Mouse (Mus musculus): ENCODE measurements at regions not wholly inside any gene's neighbourhood (a gene's known extent, or its start where the extent isn't known, plus 50 kb on each side); places are given as distances from the start of the nearest gene placed in this dataset.

DNA sequence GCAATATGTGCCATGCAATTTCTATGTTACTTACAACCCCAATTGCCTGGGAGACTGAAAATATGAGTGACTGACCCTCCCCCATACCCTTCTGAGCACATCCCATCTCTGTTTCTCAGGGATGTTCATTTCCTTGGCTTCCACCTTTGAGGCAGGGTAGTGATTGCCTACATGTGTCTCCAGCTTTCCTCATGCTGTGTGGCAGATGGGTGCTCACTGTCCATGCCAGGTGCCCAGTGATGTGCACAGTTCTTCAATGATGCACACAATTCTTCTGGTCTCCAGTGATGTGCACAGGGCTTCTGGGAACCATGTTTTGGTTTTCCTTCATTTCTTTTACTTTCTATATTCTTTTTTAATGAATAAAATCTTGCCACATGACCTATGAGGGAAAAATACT lies 821.4 kb upstream of the 2610301B20Rik start:
- Histone ChIP-seq H3K27ac (ENCODE audit: low read depth, low read length) (no peak overlapping the region), H3K4me2 (ENCODE audit: low read depth) (no peak overlapping the region), H3K4me1 (ENCODE audit: insufficient read depth) (no peaks in the 10 kb centered on the region), H3K27me3 (ENCODE audit: insufficient read depth, low read length) (no peaks in the 10 kb centered on the region), H3K36me3 (ENCODE audit: insufficient read depth) (no peaks in the 10 kb centered on the region), H3K4me3 (ENCODE audit: low read depth, low read length) (no peak overlapping the region), H3K9ac (no peak overlapping the region), H3K9me3 (ENCODE audit: low read length) (no peaks in the 10 kb centered on the region)
- no peak for ATAC-seq
- no peak for TF ChIP-seq CTCF (IDR thresholded peaks at IDR 0.05; ENCODE audit: low read depth)
- no peak for DNase-seq

DNA sequence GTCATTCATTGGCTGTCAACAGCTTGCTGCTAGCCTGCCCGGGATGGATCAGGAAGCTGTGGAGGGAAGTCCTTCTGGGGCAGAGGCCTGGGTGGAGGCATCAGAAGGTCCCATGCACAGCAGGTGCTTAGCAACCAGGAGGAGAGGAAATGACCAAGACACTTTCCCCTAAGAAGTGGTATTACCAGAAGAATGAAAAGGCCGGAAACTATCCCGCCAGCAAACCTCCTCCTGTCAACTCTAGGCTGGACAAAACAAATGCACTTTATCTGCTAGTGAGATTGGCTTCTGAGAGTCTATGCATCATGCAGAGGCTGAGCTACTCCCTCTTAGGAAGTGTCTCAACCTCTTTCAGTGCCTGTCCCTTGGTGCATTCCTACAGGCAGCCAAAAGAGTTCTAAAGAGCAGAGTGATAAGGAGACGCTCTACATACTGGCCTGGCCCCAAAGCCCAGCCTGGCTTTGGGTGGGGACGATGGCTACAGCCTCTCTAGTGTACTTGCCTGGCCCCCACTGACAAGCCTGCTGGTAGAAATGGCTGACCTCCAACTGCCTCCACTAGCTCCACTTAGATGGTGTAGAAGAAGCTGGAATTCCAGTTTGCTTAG lies 801.7 kb upstream of the 2610301B20Rik start:
- Histone ChIP-seq H3K4me2 (ENCODE audit: low read depth) (no peak overlapping the region), H3K4me3 (ENCODE audit: low read depth, low read length) (no peak overlapping the region), H3K36me3 (ENCODE audit: insufficient read depth) (no peaks in the 10 kb centered on the region), H3K27ac (ENCODE audit: low read depth, low read length) (no peak overlapping the region), H3K9ac (no peak overlapping the region), H3K4me1 (ENCODE audit: insufficient read depth) (no peaks in the 10 kb centered on the region), H3K27me3 (ENCODE audit: insufficient read depth, low read length) (no peaks in the 10 kb centered on the region), H3K9me3 (ENCODE audit: low read length) (no peaks in the 10 kb centered on the region)
- no peak for TF ChIP-seq CTCF (IDR thresholded peaks at IDR 0.05; ENCODE audit: low read depth)
- DNase-seq (no peak), ATAC-seq (no peak)
- 82% methylated on average over 5 of the region's 5 CpGs for WGBS

DNA sequence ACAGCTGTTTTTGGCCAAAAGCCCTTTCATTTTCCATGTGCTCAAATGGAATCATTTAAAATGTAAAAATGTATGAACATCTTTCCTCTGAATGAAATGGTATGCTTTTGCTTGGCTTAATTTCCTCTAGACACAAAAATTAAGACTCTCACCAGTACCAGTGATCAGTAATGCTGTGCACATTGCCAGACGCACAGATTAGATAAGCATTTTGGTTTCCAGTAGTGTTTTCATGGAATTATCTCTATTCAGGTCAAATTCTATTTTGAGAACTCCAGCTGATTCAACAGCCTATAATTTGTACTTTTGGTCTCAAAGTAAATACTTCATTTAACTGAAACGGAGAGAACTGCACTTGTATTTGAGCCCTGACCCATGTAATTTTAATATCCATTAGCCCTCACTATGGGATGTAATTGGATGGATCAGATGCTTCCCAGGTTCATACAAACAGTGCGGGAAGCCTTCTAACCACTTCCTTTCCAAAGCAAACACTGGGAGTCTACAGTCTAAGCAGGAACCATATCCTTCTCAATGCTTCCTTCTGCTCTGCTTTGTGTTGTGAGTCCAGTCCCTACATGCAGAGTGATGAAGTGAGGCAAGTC lies 794.6 kb upstream of the 2610301B20Rik start:
- DNase-seq (peak; percentile 18), ATAC-seq (peak; percentile 60)
- no peak overlapping the region for H3K4me2 ChIP-seq (ENCODE audit: low read depth)
- H3K27ac ChIP-seq (ENCODE audit: low read depth, low read length) = no peak overlapping the region
- no peaks in the 10 kb centered on the region for H3K9me3 ChIP-seq (ENCODE audit: low read length)
- no peaks in the 10 kb centered on the region for H3K4me1 ChIP-seq (ENCODE audit: insufficient read depth)
- no peaks in the 10 kb centered on the region for H3K27me3 ChIP-seq (ENCODE audit: insufficient read depth, low read length)
- WGBS = 47% methylated on average over 3 of the region's 3 CpGs
- no peaks in the 10 kb centered on the region for H3K36me3 ChIP-seq (ENCODE audit: insufficient read depth)
- no peak overlapping the region for H3K9ac ChIP-seq
- no peak for TF ChIP-seq CTCF (IDR thresholded peaks at IDR 0.05; ENCODE audit: low read depth)
- no peak overlapping the region for H3K4me3 ChIP-seq (ENCODE audit: low read depth, low read length)

DNA sequence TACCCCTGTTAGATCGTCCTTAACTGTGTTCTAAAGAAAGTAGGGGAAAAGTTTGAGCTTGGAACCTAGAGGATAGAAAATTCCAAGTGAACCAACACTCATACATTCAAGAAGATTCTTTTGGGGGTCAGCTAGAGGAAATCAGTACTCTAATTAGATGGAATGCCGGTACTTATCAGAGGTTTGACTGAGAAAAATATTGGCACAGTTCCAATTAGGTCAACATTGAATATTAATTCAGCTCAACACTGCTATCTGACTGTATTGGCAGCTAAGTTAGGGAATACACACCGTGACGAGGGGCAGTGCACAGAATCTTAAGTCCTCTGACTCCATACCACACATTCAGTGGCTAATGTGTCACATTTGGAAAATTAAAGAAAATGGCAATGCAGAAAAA lies 759.5 kb upstream of the 2610301B20Rik start:
- ATAC-seq (no peak), DNase-seq (no peak)
- H3K4me3 ChIP-seq (ENCODE audit: low read depth, low read length) = no peak overlapping the region
- 40% methylated on average over 4 of the region's 4 CpGs for WGBS
- no peak overlapping the region for H3K9ac ChIP-seq
- TF ChIP-seq CTCF (IDR thresholded peaks at IDR 0.05; ENCODE audit: low read depth) = no peak
- no peaks in the 10 kb centered on the region for H3K4me1 ChIP-seq (ENCODE audit: insufficient read depth)
- H3K9me3 ChIP-seq (ENCODE audit: low read length) = no peaks in the 10 kb centered on the region
- no peaks in the 10 kb centered on the region for H3K27me3 ChIP-seq (ENCODE audit: insufficient read depth, low read length)
- no peaks in the 10 kb centered on the region for H3K36me3 ChIP-seq (ENCODE audit: insufficient read depth)
- H3K4me2 ChIP-seq (ENCODE audit: low read depth) = no peak overlapping the region
- no peak overlapping the region for H3K27ac ChIP-seq (ENCODE audit: low read depth, low read length)

DNA sequence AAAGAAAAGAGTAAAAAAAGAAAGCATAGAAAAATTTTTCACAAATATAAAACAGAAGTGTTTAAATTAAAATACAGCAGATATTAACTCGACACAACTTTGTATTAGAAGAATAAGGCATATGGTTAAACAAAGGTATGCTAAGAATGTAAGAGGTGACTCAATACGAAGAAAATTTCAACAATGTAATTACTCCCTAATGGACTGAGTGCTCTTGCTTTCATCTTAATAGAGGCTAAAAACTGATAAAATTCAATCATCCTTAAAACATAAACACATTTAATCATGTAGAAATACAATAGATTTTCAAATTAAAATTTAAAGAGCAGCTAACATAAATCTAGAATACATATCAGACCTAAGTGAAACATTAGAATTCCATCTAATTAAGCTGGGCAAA lies 756.3 kb upstream of the 2610301B20Rik start:
- Histone ChIP-seq H3K4me3 (ENCODE audit: low read depth, low read length) (no peak overlapping the region), H3K27ac (ENCODE audit: low read depth, low read length) (no peak overlapping the region), H3K4me1 (ENCODE audit: insufficient read depth) (no peaks in the 10 kb centered on the region), H3K9ac (no peak overlapping the region), H3K27me3 (ENCODE audit: insufficient read depth, low read length) (no peaks in the 10 kb centered on the region), H3K36me3 (ENCODE audit: insufficient read depth) (no peaks in the 10 kb centered on the region), H3K9me3 (ENCODE audit: low read length) (no peaks in the 10 kb centered on the region), H3K4me2 (ENCODE audit: low read depth) (no peak overlapping the region)
- no peak for TF ChIP-seq CTCF (IDR thresholded peaks at IDR 0.05; ENCODE audit: low read depth)
- DNase-seq (no peak), ATAC-seq (no peak)
- 69% methylated on average over 2 of the region's 2 CpGs for WGBS

DNA sequence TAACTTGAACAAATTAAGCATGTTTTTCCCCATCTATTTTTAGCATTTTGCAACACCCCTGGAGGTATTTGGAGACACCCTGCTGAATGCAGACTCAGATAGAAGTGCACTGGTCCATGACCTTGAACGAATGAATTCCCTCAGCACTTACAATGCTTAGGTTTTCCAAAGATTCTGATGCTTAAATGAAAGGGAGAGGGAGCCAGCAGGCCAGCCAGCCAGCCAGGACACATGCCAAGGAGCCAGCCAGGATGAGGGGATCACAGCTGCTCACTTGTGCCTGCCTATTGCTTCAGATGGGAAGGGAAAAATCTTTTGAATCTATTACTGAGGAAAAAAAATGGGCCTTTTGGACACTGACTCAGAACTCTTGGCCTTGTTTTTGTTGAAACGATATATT lies 750.0 kb upstream of the 2610301B20Rik start:
- H3K27me3 ChIP-seq (ENCODE audit: insufficient read depth, low read length) = no peaks in the 10 kb centered on the region
- H3K27ac ChIP-seq (ENCODE audit: low read depth, low read length) = no peak overlapping the region
- no peak overlapping the region for H3K4me2 ChIP-seq (ENCODE audit: low read depth)
- H3K4me3 ChIP-seq (ENCODE audit: low read depth, low read length) = no peak overlapping the region
- ATAC-seq (peak; percentile 71), DNase-seq (peak; percentile 53)
- no peaks in the 10 kb centered on the region for H3K36me3 ChIP-seq (ENCODE audit: insufficient read depth)
- no peak overlapping the region for H3K9ac ChIP-seq
- no peaks in the 10 kb centered on the region for H3K9me3 ChIP-seq (ENCODE audit: low read length)
- WGBS = 27% methylated on average over 2 of the region's 2 CpGs
- TF ChIP-seq CTCF (IDR thresholded peaks at IDR 0.05; ENCODE audit: low read depth) = no peak
- no peaks in the 10 kb centered on the region for H3K4me1 ChIP-seq (ENCODE audit: insufficient read depth)

DNA sequence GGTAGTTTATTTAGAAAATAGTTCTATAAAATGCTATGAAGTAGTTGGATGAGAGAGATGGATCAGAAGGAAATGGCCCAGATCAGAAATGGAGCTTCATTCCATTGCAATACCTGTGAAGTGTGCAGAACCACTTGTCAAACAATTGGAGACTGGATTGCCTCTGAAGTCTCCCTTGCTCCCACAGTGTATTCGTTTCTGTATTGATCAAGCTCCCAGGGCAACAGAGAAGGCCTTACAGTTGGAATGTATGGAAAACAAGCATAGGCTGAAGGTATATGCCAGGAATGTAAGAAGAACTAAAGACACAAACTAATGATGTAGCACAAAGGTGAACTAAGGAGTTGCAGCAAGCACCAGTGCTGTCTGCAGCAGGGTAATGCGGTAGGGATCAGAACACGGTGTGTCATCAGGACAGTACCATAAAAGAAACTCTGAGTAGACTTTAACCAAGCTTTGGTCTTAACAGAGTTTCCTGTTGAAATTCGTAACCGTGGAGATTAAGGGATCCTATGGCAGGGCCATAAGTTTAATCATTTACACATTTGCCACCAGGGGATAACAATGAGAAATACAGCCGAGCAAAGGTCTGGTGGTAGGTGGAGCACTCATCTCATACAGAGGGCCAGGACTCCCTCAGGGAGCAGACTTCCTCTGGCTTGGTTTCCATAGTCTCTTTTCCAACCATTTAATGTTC lies 732.9 kb upstream of the 2610301B20Rik start:
- Histone ChIP-seq H3K9ac (no peak overlapping the region), H3K27ac (ENCODE audit: low read depth, low read length) (no peak overlapping the region), H3K27me3 (ENCODE audit: insufficient read depth, low read length) (no peaks in the 10 kb centered on the region), H3K4me1 (ENCODE audit: insufficient read depth) (no peaks in the 10 kb centered on the region), H3K4me3 (ENCODE audit: low read depth, low read length) (no peak overlapping the region), H3K9me3 (ENCODE audit: low read length) (no peaks in the 10 kb centered on the region), H3K36me3 (ENCODE audit: insufficient read depth) (no peaks in the 10 kb centered on the region), H3K4me2 (ENCODE audit: low read depth) (no peak overlapping the region)
- no peak for ATAC-seq
- DNase-seq = no peak
- WGBS = 87% methylated on average over 6 of the region's 6 CpGs
- no peak for TF ChIP-seq CTCF (IDR thresholded peaks at IDR 0.05; ENCODE audit: low read depth)
